Mouse (Mus musculus): Measurements from ENCODE around the gene Chrna4.

GRCm38 (mm10) chr2:181080886-181081285 lies 37.5 kb upstream of the Chrna4 start:
- TF ChIP-seq CTCF (IDR thresholded peaks at IDR 0.05; ENCODE audit: extremely low read depth, insufficient read depth, insufficient read length, insufficient replicate concordance), result no peak
- TF ChIP-seq POLR2A (IDR thresholded peaks at IDR 0.05; ENCODE audit: low read depth, low read length), result no peak

Data from spleen, adult 2 months (tissue).